Mouse (Mus musculus): ENCODE measurements around the gene Akap7.

DNA sequence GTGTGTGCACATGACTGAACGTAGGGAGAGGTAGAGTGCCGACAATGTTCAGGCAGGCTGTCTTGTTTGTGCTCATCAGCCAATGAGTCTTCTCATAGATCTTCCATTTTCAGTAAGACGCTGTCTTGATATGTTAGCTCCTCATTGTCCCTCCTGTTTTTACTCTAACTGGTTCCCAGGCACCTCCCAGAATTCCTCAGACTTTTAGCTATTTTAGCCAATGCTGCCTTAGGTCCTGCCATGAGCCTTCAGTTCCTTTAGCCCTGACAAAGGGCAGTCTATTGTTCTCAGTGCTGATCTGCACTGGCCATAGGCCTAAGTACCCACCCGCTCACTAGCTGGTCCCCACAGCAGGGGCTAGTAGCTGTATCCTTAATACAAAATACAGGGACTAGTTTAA lies 122.0 kb downstream of the Akap7 start:
- TF ChIP-seq CTCF (IDR thresholded peaks at IDR 0.05; ENCODE audit: control insufficient read depth, insufficient read depth, low read length) (no peak), POLR2A (IDR thresholded peaks at IDR 0.05; ENCODE audit: borderline replicate concordance, control insufficient read depth, low read depth, low read length) (no peak)
